Mouse (Mus musculus) fibroblast of lung, adult 2 months (primary cell): ENCODE measurements around the gene Ppat.
"Not testable (repeated sequence)": the region's sequence is repeated elsewhere in the genome, so short reads cannot be mapped to it uniquely, and the experiment has no call there.

Experiments used
- DNase-seq: peaks from one replicate; pipeline ENCODE4 v3.0.0-alpha.2; 2011; ENCODE audit warnings: low read depth

Gene Ppat

GRCm38 (mm10) chr5:76951106-76952027, at the start of gene Ppat, which contains the start of gene Paics:
TSS of gene Ppat (minus strand) at chr5:76951578.
TSS of gene Paics (plus strand) at chr5:76951307.
- peak; percentile 97 for DNase-seq

DNA sequence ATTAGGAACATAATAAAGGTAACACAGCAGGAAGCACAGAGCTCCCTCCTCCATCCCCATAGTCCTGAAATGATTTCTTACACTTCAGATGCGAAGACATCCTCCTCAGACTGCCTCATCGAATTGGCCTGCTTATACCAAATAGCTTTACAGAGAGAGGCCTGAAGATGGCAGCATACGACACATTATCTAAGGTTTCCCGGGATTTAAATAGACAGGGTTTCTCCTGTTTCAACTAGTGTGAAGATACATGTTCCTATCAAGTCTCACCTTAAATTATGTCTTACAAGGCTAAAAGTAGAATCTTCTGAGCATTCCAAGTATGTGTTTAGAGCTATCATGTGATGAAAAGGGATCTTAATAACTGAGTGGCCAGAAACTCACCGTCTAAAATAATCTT, 47.0 kb upstream of the Ppat start:
- peak; percentile 13 for DNase-seq

- no peak for DNase-seq
These were observed 41.9 kb upstream of the Ppat start for GRCm38 (mm10) chr5:76993174-76993814.

DNA sequence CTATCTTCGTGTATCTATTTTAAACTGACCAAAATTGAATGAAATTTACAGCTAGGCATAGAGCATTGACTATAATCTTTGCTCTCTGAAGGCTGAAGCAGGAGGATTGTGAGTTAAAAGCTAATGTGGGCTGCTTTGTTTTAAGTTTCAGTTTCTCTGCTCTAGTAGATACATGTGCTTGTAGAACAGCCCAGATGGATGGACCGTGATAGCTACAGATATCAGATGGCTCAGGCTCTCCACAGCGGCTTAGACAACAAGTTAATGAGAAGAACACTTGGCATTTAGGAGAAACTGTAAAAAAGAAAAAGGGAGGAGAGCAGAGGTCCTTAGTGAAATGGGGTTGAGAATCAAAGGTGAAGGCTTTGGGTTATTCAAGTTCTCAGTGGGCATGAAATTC, 39.4 kb upstream of the Ppat start:
- no peak for DNase-seq

DNA sequence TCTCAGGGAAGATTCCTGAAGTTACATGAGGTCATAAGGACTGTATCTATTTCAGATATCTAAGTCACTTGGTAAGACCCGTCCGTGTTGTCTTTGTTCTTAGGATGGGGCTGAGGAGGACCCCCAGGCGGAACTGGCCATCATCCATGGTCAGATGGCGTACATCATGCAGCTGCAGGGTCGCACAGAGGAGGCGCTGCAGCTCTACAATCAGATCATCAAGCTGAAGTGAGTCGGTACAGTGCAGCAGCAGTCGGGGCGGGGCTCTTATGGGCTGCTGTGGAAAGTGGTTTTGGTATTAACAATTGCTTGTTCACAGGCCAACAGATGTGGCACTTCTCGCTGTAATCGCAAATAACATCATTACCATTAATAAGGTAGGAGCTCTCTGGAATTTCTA, 32.6 kb upstream of the Ppat start:
- DNase-seq: no peak

DNA sequence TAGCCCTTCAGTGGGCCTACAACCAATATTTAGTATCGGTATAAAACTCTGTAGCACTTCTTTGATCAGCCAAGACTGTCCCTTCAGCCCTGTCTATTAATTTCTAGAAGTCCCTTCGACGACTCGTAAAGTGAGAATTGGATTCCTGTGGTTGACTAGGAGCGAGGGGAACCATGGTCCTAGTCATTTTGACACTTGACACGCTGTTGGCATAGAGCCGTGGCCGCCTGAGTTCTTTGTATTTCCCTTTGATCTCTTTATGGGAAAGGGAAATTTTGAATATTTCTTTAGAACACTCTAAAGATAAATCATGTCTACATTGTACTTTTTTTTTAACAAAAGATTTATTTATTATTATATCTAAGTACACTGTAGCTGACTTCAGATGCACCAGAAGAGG, 24.4 kb upstream of the Ppat start:
- DNase-seq: no peak

DNA sequence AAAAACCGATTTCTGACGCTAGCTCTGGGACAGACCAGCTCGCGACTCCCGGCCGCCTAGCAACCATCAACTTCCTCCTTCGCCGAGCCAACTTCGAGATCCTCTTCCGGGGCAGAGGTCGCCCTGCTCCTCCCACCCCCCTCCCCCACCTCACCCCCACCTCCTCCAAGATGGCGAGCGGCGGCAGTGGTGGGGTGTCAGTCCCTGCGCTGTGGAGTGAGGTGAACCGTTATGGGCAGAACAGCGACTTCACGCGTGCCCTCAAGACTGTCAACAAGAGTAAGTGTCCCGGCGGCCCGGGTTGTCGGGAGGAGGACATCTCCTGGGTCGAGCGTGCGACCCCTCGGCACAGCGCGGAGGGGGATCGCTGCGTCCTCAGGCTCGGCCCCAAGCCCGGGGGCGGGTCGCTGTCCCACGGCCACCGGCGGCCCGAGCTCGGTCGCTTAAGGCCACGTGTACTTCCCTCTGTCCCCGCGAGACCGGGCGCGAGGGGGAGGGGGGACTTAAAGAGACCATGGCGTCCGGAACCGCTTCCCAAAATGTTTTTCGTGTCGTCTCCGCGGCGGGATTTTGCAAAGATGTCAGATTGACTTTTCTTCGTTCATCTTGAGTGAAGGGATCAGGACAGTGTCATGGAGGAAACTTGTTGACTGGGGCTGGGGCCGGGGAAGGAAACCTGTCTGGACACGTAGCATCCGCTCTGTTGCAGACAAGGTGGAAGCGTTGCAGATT, 23.3 kb upstream of the Ppat start, which contains the start of gene Srp72:
Gene Srp72, plus strand, starts transcription at position 130 of the 732 bp plus-strand sequence.
- DNase-seq: no peak

DNA sequence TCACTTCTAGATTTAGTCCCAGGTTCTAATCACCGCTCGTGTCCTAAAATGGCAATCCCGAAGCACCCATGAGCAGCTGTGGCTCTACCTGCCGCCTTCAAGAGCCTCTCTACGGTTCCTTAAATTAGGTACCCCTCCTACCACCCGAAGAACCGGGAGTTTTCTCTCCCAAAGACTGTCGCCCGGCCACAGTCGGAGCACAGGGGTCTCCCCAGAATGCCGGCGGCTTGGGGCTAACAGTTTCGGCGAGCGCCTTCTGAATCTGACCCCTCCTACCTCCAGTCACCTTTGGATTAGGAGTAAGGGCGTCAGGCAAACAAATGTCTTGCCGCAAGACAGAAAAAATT, 22.8 kb upstream of the Ppat start:
- DNase-seq: no peak

- no peak for DNase-seq
These were observed 22.1 kb upstream of the Ppat start for GRCm38 (mm10) chr5:76973488-76973887.

DNA sequence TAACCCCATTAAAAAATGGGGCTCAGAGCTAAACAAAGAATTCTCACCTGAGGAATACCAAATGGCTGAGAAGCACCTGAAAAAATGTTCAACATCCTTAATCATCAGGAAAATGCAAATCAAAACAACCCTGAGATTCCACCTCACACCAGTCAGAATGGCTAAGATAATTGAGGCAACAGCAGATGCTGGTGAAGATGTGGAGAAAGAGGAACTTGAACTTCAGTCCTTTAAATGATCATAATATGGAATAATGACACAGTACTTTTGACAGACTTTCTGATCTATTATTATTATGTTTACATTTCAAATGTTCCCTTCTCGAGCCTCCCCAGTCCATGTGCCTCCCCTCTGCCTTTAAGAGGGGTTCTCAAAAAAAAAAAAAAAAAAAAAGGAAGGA, 19.7 kb upstream of the Ppat start:
- not testable (repeated sequence) for DNase-seq

DNA sequence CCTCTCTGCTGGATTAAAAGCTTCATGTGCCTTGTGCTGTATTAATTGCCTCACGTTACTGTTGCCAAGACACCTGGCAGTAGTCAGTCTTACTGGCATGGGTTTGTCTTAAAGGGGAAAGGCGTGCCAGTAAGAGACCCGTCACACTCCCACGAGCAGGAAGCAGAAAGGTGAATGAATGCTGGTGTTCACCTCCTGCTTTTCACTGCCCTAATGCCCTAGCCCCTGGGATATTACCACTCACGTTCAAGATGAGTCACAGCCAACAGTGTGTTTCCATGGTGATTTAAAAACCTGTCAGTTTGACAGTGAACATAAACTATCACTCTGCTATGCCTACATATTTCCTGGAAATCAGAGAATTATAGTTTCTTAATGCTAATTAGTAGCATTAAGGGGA, 17.9 kb upstream of the Ppat start:
- DNase-seq: no peak

DNA sequence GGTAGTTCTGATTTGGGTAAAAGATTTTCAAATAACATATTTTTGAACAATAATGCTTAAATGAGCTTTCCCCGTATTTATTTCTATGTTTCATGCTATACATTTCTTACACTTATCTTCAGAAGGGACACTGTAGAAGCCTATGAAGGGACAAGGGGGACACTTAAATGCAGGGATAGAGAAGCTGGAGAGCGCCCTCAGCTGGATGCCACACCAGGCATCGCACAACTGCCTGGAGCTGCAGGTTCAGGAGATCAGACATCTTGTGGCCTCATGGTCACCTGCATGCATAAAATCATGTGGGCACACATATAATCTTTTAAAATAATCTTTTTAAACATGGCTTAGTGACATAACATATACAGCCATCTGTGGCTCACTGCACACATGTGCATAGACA, 13.3 kb upstream of the Ppat start:
- DNase-seq: no peak

GRCm38 (mm10) chr5:76962545-76962944, 11.2 kb upstream of the Ppat start:
- DNase-seq: peak; percentile 67

- DNase-seq: no peak
These were observed 8.2 kb upstream of the Ppat start for GRCm38 (mm10) chr5:76959587-76959986.

- DNase-seq: no peak
These were observed 6.6 kb upstream of the Ppat start for GRCm38 (mm10) chr5:76957954-76958353.

DNA sequence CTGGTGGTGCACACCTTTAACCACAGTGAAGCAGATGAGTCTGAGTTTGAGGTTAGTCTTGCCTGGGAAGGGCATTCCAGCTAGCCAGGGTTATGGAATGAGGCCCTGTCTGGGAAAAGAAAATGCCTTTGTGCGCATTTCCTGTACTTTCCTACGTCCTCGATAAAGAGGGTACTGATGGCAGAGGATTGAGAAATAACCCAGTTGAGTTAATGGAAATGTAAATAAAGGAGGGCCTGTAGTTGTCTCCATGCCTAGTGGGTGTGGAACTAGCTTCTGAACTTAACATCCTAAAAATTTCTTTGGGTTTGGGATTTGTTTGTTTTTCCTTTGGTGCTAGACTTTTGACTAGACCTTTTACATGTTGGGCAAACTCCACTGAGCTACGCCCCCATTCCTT, 4.1 kb upstream of the Ppat start:
- no peak for DNase-seq

- no peak for DNase-seq
These were observed 3.0 kb upstream of the Ppat start for GRCm38 (mm10) chr5:76954271-76954900.

- no peak for DNase-seq
These were observed 2.4 kb upstream of the Ppat start for GRCm38 (mm10) chr5:76953794-76954193.

- no peak for DNase-seq
These were observed 998 bp upstream of the Ppat start for GRCm38 (mm10) chr5:76952112-76953040.

DNA sequence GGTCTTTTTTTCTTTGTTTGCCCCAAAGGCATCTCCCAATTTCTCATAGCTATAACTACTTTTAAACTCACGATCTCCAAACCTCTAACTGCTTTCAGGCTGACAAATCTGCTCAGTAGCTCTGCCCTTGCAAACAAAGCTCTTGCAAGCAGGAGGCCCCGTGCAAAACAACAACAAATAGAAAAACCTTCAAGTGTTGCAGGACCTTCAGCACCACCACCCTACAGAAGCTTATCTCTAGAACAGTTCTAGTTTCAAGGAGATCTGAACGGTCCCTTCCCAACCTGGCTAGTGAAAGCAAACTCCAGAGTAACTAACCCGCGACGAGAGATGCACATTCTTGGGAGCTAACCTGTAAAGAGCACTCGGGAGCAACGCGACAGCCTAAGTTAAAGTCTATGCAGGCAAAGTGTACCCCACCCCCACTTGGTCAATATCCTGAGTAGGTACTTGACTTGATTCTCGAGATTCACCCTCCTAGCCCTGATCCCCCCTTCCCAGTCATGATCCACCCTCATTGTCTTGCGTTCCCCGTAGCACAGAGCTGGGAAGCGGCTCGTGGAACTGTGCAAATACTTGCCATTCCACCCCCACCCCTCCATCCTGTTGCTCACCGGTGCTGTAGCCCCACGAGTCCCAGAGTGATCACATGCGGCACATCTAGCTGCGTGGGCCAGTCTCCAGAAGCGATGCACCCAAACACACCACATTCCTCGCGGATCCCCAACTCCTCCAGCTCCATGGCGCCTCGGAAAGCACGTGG, 854 bp downstream of the Ppat start:
- DNase-seq: no peak
